Mouse (Mus musculus) kidney, postnatal 4 days (tissue): Measurements from ENCODE around the gene Olfr371.

Experiments
- DNase-seq, 2 experiments: peaks; one replicate each; pipeline ENCODE4 v3.0.0; 2021; ENCODE audit warnings: mixed read lengths in 2 of 2

Gene Olfr371

GRCm38 (mm10) chr8:85225688-85226087 is at the start of gene Olfr371:
Gene Olfr371, plus strand, starts transcription at chr8:85225988.
- DNase-seq = no peak

GRCm38 (mm10) chr8:85192346-85192745 is 33.4 kb upstream of the Olfr371 start:
- DNase-seq = no peak

- no peak for DNase-seq
These were observed 5.6 kb upstream of the Olfr371 start for GRCm38 (mm10) chr8:85220220-85220619.

GRCm38 (mm10) chr8:85220992-85221391 is 4.8 kb upstream of the Olfr371 start:
- peak; percentile 12 to 30 for DNase-seq

- DNase-seq = no peak
These were observed 1.5 kb downstream of the Olfr371 start for GRCm38 (mm10) chr8:85227297-85227696.
